Mouse (Mus musculus): ENCODE results near the gene Tmc2. TPM values are rescaled to one million over a fixed set of nuclear protein-coding genes. Genes with fewer than 3 reads are reported as not detected.

Tmc2 gene
- not detected in 2 replicates for polyA plus RNA-seq (2015; fragmentation: Nextera tagmentation; extraction: Ambion mirVana)

DNA sequence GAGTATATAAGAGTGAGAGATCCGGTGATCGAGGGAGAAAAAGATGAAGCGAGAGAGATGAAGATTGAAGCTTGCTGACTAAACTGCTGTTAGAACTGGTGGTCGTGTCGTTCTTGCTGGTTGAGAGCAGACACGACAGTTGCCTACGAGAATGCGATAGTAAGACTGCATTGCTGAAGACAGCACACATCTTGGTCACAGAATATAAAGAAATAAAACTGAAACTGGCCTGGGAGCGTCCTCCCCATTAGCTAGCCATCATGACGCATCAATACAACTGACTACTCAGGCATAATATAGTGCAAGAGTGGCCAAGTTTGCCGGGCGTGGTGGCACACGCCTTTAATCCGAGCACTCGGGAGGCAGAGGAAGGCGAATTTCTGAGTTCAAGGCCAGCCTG is at the start of gene Tmc2:
Gene Tmc2 (plus strand): TSS at position 301 of the 400 bp plus-strand sequence.
- Histone ChIP-seq H3K9ac (replicated peaks) (no peak within 1 kb of the TSS), H3K4me1 (ENCODE audit: insufficient read depth) (no peaks in the 10 kb centered on the region), H3K4me2 (ENCODE audit: low read depth, low read length) (no peak within 1 kb of the TSS), H3K4me3 (ENCODE audit: low read depth, low read length) (no peak within 1 kb of the TSS), H3K36me3 (replicated peaks; ENCODE audit: insufficient read depth, low read length) (no peaks in the 10 kb centered on the region), H3K9me3 (ENCODE audit: low read length) (no peaks in the 10 kb centered on the region), H3K27me3 (ENCODE audit: insufficient read depth, low read length) (no peaks in the 10 kb centered on the region), H3K27ac (ENCODE audit: low read depth) (no peak within 1 kb of the TSS)
- no peak for TF ChIP-seq EP300 (IDR thresholded peaks at IDR 0.05; ENCODE audit: low read depth)
- no peak for TF ChIP-seq CTCF (IDR thresholded peaks at IDR 0.05; ENCODE audit: low read depth)
- DNase-seq (no peak), ATAC-seq (no peak)
- 89% methylated on average over 16 of the region's 16 CpGs for WGBS (ENCODE audit: insufficient replicate concordance)

DNA sequence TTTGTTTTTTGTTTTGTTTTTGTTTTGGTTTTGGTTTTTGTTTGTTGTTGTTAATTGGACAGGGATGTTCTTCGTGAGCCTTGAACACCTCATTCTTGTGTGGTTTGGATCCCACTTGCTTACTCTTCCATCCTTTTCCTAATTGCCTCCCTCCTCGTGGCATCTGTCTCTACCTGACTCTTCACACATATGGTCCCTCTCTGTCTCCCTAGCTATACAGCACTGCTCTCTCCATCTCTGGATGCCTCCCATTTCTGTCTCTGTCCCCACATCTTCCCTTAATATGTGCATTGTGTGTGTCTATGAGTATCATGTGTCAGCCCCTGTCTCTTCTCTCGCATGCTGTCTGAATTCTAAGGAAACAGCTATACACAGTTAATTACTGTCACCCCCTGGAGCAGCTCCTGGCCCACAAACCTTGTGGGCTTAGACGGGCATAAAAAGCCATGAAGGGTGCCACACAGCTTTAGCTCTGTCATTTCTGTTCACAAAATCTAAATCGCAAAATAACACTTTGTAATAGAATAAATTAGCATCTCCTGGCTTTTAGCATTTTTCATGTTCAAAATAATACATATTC is 48.8 kb upstream of the Tmc2 start:
- Histone ChIP-seq H3K4me3 (ENCODE audit: low read depth, low read length) (no peak overlapping the region), H3K27me3 (ENCODE audit: insufficient read depth, low read length) (no peaks in the 10 kb centered on the region), H3K9ac (replicated peaks) (no peak overlapping the region), H3K36me3 (replicated peaks; ENCODE audit: insufficient read depth, low read length) (no peaks in the 10 kb centered on the region), H3K27ac (ENCODE audit: low read depth) (no peak overlapping the region), H3K4me2 (ENCODE audit: low read depth, low read length) (no peak overlapping the region), H3K4me1 (ENCODE audit: insufficient read depth) (no peaks in the 10 kb centered on the region), H3K9me3 (ENCODE audit: low read length) (no peaks in the 10 kb centered on the region)
- DNase-seq (no peak), ATAC-seq (no peak)
- TF ChIP-seq CTCF (IDR thresholded peaks at IDR 0.05; ENCODE audit: low read depth) = no peak
- no peak for TF ChIP-seq EP300 (IDR thresholded peaks at IDR 0.05; ENCODE audit: low read depth)
- WGBS (ENCODE audit: insufficient replicate concordance) = 73% methylated on average over 5 of the region's 5 CpGs

DNA sequence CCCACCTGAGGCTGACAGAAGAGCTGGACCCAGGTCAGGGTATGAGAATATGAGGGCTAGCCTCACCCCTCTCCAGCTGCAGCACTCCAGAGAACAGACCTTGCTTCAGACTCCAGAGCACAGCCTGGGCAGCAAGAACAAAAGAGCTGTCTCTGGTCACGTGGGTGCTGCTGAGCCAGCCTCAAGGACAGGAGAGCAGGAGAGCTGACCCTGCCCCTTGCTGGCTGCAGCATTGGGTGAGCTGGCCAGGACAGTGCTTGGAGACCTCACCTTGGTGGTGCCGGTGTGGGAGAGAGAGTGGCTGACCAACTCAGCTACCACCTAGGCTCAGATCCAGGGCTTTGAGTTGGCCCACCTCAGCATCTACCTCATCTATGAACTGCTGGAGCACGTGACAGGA is 39.8 kb upstream of the Tmc2 start:
- Histone ChIP-seq H3K27ac (ENCODE audit: low read depth) (no peak overlapping the region), H3K36me3 (replicated peaks; ENCODE audit: insufficient read depth, low read length) (no peaks in the 10 kb centered on the region), H3K4me3 (ENCODE audit: low read depth, low read length) (no peak overlapping the region), H3K4me2 (ENCODE audit: low read depth, low read length) (no peak overlapping the region), H3K9me3 (ENCODE audit: low read length) (no peaks in the 10 kb centered on the region), H3K9ac (replicated peaks) (no peak overlapping the region), H3K4me1 (ENCODE audit: insufficient read depth) (no peaks in the 10 kb centered on the region), H3K27me3 (ENCODE audit: insufficient read depth, low read length) (no peaks in the 10 kb centered on the region)
- no peak for TF ChIP-seq EP300 (IDR thresholded peaks at IDR 0.05; ENCODE audit: low read depth)
- TF ChIP-seq CTCF (IDR thresholded peaks at IDR 0.05; ENCODE audit: low read depth) = no peak
- WGBS (ENCODE audit: insufficient replicate concordance) = 65% methylated on average over 3 of the region's 3 CpGs
- ATAC-seq = no peak
- DNase-seq = no peak

DNA sequence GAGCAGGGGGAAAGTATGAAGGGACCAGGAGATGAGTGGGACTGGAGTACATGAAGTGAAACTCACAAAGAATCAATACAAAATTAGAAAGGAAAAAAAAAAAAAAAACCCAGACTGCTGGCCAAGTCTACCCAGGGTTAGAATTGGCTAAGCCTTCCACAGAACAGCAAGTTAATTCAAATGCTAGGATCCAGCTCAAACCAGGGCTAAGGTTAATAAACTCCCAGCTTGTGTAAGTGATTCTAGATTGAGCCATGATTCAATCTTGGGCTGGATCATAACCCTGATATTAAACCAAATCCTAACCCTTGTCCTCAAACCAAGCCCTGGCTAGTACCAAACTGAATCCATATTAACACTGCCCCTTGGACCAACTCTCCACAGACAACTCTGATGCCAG is 39.1 kb upstream of the Tmc2 start:
- no peaks in the 10 kb centered on the region for H3K27me3 ChIP-seq (ENCODE audit: insufficient read depth, low read length)
- H3K4me3 ChIP-seq (ENCODE audit: low read depth, low read length) = no peak overlapping the region
- no peak overlapping the region for H3K27ac ChIP-seq (ENCODE audit: low read depth)
- H3K36me3 ChIP-seq (replicated peaks; ENCODE audit: insufficient read depth, low read length) = no peaks in the 10 kb centered on the region
- H3K4me2 ChIP-seq (ENCODE audit: low read depth, low read length) = no peak overlapping the region
- H3K4me1 ChIP-seq (ENCODE audit: insufficient read depth) = no peaks in the 10 kb centered on the region
- H3K9me3 ChIP-seq (ENCODE audit: low read length) = no peaks in the 10 kb centered on the region
- DNase-seq = no peak
- no peak for ATAC-seq
- no peak overlapping the region for H3K9ac ChIP-seq (replicated peaks)
- no peak for TF ChIP-seq CTCF (IDR thresholded peaks at IDR 0.05; ENCODE audit: low read depth)
- TF ChIP-seq EP300 (IDR thresholded peaks at IDR 0.05; ENCODE audit: low read depth) = no peak

DNA sequence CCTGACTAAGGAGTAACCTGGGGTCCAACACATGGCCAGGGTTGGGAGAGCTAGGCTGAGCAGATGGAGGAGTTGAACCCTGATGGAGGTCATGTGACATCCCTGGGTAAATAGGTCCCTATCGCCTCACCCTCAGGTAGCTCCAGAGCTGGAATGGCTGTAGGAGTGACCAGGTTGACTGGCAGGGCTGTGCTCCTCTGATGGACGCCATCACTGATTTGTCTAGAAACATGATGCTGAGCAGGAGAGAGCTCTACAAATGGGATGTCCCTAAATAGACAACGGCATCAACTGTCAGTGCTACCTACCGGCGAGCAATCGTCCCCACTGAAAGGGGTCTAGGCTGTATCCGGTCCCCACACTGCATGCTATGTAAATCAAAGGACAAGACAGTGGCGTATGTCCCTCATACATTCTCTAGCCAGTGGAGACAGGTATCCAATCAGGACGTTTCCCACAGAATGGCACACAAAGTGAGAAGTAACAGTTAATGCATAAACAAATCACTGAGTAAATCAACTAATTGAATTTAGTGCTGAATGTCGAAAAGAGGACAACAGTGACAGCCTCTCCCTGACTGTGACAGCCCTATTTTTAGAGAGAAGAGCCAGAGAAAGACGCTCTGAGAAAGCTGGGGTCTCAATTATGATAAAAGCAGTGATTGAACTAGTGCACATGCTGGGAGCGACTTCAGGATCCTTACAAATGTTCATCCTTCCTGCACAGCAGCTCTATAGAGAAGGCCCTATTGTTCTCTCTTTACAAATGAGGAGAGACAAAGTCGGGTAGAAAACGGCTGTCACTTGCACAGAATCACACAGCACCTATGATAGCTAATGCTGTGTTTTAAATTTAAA is 37.5 kb upstream of the Tmc2 start:
- WGBS (ENCODE audit: insufficient replicate concordance) = 71% methylated on average over 14 of the region's 14 CpGs
- H3K9ac ChIP-seq (replicated peaks) = no peak overlapping the region
- no peaks in the 10 kb centered on the region for H3K4me1 ChIP-seq (ENCODE audit: insufficient read depth)
- H3K36me3 ChIP-seq (replicated peaks; ENCODE audit: insufficient read depth, low read length) = no peaks in the 10 kb centered on the region
- H3K27ac ChIP-seq (ENCODE audit: low read depth) = no peak overlapping the region
- DNase-seq (no peak), ATAC-seq (no peak)
- no peaks in the 10 kb centered on the region for H3K27me3 ChIP-seq (ENCODE audit: insufficient read depth, low read length)
- TF ChIP-seq CTCF (IDR thresholded peaks at IDR 0.05; ENCODE audit: low read depth) (no peak), EP300 (IDR thresholded peaks at IDR 0.05; ENCODE audit: low read depth) (no peak)
- H3K4me3 ChIP-seq (ENCODE audit: low read depth, low read length) = no peak overlapping the region
- no peak overlapping the region for H3K4me2 ChIP-seq (ENCODE audit: low read depth, low read length)
- no peaks in the 10 kb centered on the region for H3K9me3 ChIP-seq (ENCODE audit: low read length)

DNA sequence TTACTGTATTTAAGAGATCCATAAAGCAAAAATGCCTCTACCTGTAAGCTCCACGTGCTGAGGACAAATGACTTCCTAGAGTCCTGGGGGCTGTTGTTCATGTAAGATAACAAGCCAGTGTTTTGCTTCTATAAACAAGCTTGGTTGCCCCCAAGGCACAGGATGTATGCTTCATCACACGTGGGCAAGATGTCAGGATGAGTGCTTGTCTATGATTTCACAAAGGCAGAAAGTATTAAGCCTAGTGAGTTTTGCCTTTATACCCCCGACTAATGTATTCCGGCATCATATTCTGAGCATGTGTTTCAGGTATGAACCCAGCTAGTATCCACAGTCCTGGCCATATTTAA is 36.9 kb upstream of the Tmc2 start:
- Histone ChIP-seq H3K36me3 (replicated peaks; ENCODE audit: insufficient read depth, low read length) (no peaks in the 10 kb centered on the region), H3K9ac (replicated peaks) (no peak overlapping the region), H3K4me2 (ENCODE audit: low read depth, low read length) (no peak overlapping the region), H3K9me3 (ENCODE audit: low read length) (no peaks in the 10 kb centered on the region), H3K4me1 (ENCODE audit: insufficient read depth) (no peaks in the 10 kb centered on the region), H3K4me3 (ENCODE audit: low read depth, low read length) (no peak overlapping the region), H3K27ac (ENCODE audit: low read depth) (no peak overlapping the region), H3K27me3 (ENCODE audit: insufficient read depth, low read length) (no peaks in the 10 kb centered on the region)
- no peak for TF ChIP-seq CTCF (IDR thresholded peaks at IDR 0.05; ENCODE audit: low read depth)
- no peak for TF ChIP-seq EP300 (IDR thresholded peaks at IDR 0.05; ENCODE audit: low read depth)
- DNase-seq (no peak), ATAC-seq (no peak)
- 59% methylated on average over 4 of the region's 4 CpGs for WGBS (ENCODE audit: insufficient replicate concordance)

All from liver, postnatal 0 days (tissue).